Mouse (Mus musculus) ES-Bruce4 (cell line): ENCODE data around the gene Rpl13.

ENCODE experiments used
- CTCF ChIP-seq: IDR thresholded peaks from one replicate; pipeline ENCODE4 v1.8.1; 2011; ENCODE audit warnings: low read depth, low read length
- EP300 ChIP-seq: IDR thresholded peaks from 2 replicates; pipeline ENCODE4 v1.6.1; 2011; ENCODE audit warnings: low read depth, low read length; ENCODE audit not compliant: insufficient read depth
- POLR2A ChIP-seq: IDR thresholded peaks from one replicate; pipeline ENCODE4 v1.8.1; 2011; ENCODE audit warnings: low read length; ENCODE audit not compliant: insufficient read depth

DNA sequence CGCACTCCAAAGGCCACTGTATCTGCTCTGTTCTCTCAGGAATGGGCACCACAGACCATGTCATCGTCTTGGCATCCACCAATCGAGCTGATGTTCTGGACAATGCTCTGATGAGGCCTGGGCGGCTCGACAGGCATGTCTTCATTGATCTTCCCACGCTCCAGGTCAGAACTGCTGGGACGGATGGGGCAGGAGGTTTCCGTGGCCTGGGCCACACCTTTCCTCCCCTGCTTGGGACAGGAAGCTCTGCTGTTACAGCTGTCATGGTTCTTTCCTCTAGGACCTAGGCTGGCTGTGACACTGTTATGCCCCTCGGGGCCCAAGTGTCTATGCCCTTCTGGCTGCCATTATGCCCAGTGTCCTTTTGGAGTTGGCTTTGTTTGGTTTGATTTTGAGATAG is 14.9 kb upstream of the Rpl13 start:
- TF ChIP-seq CTCF (no peak), POLR2A (no peak), EP300 (no peak)
